Mouse (Mus musculus): ENCODE measurements around the gene Chia1. TPM values are rescaled to one million over a fixed set of nuclear protein-coding genes. Genes with fewer than 3 reads are reported as not detected.
"Not testable (repeated sequence)": the region's sequence is repeated elsewhere in the genome, so short reads cannot be mapped to it uniquely, and the experiment has no call there.

Chia1 gene
- 0.36 and 0.55 TPM in 2 replicates for polyA plus RNA-seq (2016; fragmentation: Nextera tagmentation; extraction: Ambion mirVana)

DNA sequence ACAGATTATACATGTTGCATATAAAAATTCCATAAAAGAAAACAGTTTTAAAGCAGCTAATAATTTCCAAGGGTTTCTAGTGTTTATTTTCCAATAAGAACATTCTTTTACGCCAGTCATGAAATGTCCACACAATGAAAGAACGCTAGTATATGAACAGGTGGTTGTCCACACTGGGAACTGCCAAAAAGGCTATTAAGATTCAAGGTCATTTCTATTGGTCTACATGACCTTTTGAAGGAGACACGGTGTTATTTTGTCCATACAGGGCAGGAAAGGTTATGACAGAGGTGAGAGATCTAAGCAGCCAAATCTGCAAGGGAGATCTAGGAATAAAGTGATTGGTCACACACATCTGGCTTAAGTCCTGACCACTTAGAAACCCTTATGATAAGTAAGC lies at the start of gene Chia1:
Chia1 (plus strand) TSS at position 301 of the 400 bp plus-strand sequence.
- Histone ChIP-seq H3K4me2 (replicated peaks) (no peak within 1 kb of the TSS), H3K27ac (no peak within 1 kb of the TSS), H3K4me3 (no peak within 1 kb of the TSS), H3K9ac (no peak within 1 kb of the TSS), H3K27me3 (no peaks in the 10 kb centered on the region), H3K36me3 (no peaks in the 10 kb centered on the region), H3K4me1 (no peaks in the 10 kb centered on the region), H3K9me3 (replicated peaks) (no peaks in the 10 kb centered on the region)
- ATAC-seq (ENCODE audit: low FRiP score) = no peak
- 82% methylated on average over 3 of the region's 3 CpGs for WGBS

DNA sequence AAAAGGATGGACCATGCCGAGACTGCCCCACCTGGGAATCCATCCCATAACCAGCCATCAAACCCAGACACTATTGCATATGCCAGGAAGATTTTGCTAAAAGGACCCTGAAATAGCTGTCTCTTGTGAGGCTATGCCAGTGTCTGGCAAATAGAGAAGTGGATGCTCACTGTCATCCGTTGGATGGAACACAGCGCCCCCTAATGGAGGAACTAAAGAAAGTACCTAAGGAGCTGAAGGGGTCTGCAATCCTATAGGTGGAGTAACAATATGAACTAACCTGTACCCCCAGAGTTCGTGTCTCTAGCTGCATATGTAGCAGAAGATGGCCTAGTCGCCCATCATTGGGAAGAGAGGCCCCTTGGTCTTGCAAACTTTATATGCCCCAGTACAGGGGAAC lies 45.3 kb upstream of the Chia1 start:
- H3K4me2 ChIP-seq (replicated peaks); H3K27me3 ChIP-seq; ATAC-seq (ENCODE audit: low FRiP score); H3K9ac ChIP-seq; H3K4me1 ChIP-seq; H3K27ac ChIP-seq; H3K9me3 ChIP-seq (replicated peaks); H3K4me3 ChIP-seq; H3K36me3 ChIP-seq: not testable (repeated sequence)
- WGBS = 41% methylated on average over 5 of the region's 5 CpGs

DNA sequence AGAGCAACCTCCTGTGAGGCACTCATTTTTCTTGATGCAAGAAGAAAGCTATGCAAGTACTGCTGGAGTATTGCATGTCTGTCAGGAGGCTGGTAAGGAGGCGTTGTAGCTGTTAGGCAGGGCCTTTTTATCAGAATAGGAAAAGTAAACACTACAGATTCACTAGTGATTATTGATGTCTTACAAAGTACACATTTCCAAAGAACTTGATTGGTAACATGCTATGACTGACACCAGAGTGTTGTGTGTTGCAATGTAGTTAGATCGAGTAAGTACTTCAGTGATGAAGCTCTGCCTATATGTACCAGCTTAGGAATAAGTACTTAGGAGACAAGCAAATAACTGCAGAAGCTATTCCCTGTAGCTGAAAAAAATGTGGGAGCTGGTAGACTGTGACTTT lies 42.0 kb upstream of the Chia1 start:
- Histone ChIP-seq H3K4me3 (no peak overlapping the region), H3K9ac (no peak overlapping the region), H3K27ac (no peak overlapping the region), H3K36me3 (no peaks in the 10 kb centered on the region), H3K9me3 (replicated peaks) (no peaks in the 10 kb centered on the region), H3K4me1 (no peaks in the 10 kb centered on the region), H3K4me2 (replicated peaks) (no peak overlapping the region), H3K27me3 (no peaks in the 10 kb centered on the region)
- 91% methylated on average over 2 of the region's 2 CpGs for WGBS
- no peak for ATAC-seq (ENCODE audit: low FRiP score)

DNA sequence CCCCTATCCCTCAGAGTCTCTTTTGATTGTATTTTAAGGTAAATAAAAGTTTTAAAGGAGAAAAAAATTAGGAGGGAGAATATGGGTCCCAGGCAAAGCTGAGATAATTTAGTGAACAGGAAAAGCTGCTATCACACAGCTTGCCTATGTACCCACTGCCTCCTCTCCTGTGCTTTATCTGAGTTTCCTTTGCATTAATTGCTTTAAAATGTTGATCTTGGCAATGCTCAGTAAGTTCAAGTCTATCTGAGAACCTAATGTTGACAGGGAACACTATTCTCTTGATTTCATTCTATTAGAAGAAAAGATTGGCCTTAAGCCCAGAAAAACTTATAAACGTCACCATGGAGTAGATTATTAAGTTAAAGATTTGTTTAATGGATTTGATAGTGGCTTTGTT lies 38.2 kb upstream of the Chia1 start:
- Histone ChIP-seq H3K27ac (no peak overlapping the region), H3K4me2 (replicated peaks) (no peak overlapping the region), H3K36me3 (no peaks in the 10 kb centered on the region), H3K9ac (no peak overlapping the region), H3K4me1 (no peaks in the 10 kb centered on the region), H3K4me3 (no peak overlapping the region), H3K9me3 (replicated peaks) (no peaks in the 10 kb centered on the region), H3K27me3 (no peaks in the 10 kb centered on the region)
- 74% methylated on average over 1 of the region's 1 CpGs for WGBS
- no peak for ATAC-seq (ENCODE audit: low FRiP score)

DNA sequence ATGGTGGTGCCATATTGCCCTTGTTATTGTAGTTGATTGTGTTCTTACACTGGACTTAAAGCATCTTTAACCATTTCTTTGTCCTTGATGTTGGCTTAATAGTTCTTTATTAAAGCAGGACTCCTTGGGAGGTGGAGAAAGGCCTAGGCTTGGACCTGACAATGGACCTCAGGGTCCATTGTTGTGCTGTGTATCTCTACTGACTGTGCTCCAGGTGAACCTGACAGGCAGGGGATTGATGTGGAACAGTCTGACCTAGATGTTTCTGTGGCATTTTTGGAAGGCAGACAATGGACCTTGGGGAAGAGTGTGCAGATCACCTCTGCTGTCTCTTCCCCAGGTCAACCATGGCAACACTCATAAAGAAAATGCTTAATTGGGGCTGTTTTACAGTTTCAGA lies 14.0 kb downstream of the Chia1 start:
- H3K36me3 ChIP-seq = no peaks in the 10 kb centered on the region
- no peak overlapping the region for H3K4me2 ChIP-seq (replicated peaks)
- no peaks in the 10 kb centered on the region for H3K4me1 ChIP-seq
- no peak overlapping the region for H3K27ac ChIP-seq
- peaks cover 12% of the 10 kb centered on the region; the same call in 1 of the 2 replicates for H3K9me3 ChIP-seq (replicated peaks)
- no peak for ATAC-seq (ENCODE audit: low FRiP score)
- H3K9ac ChIP-seq = no peak overlapping the region
- no peak overlapping the region for H3K4me3 ChIP-seq
- H3K27me3 ChIP-seq = no peaks in the 10 kb centered on the region

DNA sequence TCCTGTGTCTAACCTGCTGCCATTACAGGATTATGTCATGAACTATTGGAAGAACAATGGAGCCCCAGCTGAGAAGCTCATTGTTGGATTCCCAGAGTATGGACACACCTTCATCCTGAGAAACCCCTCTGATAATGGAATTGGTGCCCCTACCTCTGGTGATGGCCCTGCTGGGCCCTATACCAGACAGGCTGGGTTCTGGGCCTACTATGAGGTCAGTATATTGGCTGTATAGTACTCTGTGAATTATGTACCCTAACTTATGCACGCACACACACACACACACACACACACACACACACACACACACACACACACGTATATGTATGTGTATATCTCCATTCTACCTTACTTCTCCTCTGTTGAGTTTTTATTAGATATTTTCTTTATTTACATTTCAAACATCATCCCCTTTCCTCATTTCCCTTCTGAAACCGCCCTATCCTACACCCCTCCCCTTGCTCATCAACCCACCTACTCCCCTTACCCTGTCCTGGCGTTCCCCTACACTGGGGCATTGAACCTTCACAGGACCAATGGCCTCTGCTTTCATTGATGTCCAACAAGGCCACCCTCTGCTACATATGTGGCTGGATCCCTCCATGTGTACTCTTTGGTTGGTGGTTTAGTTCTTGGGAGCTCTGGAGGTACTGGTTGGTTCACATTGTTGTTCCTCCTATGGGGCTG lies 15.9 kb downstream of the Chia1 start:
- ATAC-seq (ENCODE audit: low FRiP score) = peak; percentile 53

DNA sequence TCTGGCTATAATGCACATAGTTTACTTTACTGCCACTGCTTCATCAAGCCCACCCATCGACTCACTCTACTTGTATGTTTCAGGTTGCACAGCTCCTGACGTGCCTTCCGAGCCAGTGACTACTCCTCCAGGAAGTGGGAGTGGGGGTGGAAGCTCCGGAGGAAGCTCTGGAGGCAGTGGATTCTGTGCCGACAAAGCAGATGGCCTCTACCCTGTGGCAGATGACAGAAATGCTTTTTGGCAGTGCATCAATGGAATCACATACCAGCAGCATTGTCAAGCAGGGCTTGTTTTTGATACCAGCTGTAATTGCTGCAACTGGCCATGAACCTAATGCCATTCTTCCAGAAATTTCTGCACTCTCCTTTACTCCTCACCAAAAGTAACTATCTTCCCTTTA lies 18.7 kb downstream of the Chia1 start:
- H3K27ac ChIP-seq = no peak overlapping the region
- H3K4me2 ChIP-seq (replicated peaks) = no peak overlapping the region
- no peak overlapping the region for H3K9ac ChIP-seq
- H3K9me3 ChIP-seq (replicated peaks) = 0 out of 2 replicates have a peak, but pooled peaks cover 4% of the 10 kb centered on the region
- 85% methylated on average over 5 of the region's 5 CpGs for WGBS
- no peaks in the 10 kb centered on the region for H3K4me1 ChIP-seq
- no peak for ATAC-seq (ENCODE audit: low FRiP score)
- no peaks in the 10 kb centered on the region for H3K36me3 ChIP-seq
- no peak overlapping the region for H3K4me3 ChIP-seq
- no peaks in the 10 kb centered on the region for H3K27me3 ChIP-seq

More for the DNA sequence above, 15.9 kb downstream of the Chia1 start:
- Histone ChIP-seq H3K36me3 (no peaks in the 10 kb centered on the region), H3K27me3 (no peaks in the 10 kb centered on the region), H3K4me3 (no peak overlapping the region), H3K9ac (no peak overlapping the region), H3K27ac (no peak overlapping the region), H3K9me3 (replicated peaks) (peaks cover 10% of the 10 kb centered on the region; the same call in 1 of the 2 replicates), H3K4me2 (replicated peaks) (no peak overlapping the region), H3K4me1 (no peaks in the 10 kb centered on the region)
- WGBS = 83% methylated on average over 4 of the region's 4 CpGs

DNA sequence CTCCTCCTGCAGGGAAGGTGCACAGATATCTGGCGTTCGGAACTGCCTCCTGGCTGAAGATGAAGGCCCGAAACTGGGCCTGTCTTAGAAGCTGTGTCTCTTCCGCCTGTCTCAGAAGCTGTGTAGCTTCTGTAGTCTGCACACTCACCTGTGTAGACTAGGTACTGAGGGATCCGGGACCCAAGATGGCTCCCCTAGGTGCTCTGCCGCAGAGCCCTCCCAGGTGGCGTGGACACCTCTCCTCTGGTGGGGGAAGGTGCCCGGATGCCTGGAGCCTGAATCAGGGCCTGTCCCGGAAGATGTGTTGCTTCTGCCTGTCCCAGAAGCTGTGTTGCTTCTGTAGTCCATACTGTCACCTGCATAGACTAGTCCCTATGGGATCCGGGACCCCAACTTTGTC lies 31.1 kb downstream of the Chia1 start:
- Histone ChIP-seq H3K9ac (no peak overlapping the region), H3K4me2 (replicated peaks) (no peak overlapping the region), H3K27ac (no peak overlapping the region), H3K27me3 (no peaks in the 10 kb centered on the region), H3K9me3 (replicated peaks) (peaks cover 13% of the 10 kb centered on the region), H3K4me1 (no peaks in the 10 kb centered on the region), H3K4me3 (no peak overlapping the region), H3K36me3 (no peaks in the 10 kb centered on the region)
- WGBS = 91% methylated on average over 10 of the region's 10 CpGs
- ATAC-seq (ENCODE audit: low FRiP score) = no peak

DNA sequence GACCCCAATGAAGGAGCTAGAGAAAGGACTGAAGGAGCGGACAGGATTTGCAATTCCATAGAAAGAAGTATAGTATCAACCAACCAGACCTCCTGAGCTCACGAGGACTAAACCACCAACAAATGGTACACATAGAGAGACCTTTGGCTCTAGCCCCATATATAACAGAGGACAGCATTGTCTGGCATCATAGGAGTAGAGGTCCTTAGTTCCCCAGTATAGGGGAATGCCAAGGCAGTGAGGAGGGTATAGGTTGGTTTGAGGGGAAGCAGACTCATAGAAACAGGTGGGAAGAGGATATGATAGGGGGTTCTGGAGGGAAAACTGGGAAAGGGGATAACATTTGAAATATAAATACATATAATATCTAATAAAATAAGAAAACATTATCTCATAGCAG lies 41.4 kb downstream of the Chia1 start:
- Histone ChIP-seq H3K27me3 (no peaks in the 10 kb centered on the region), H3K4me2 (replicated peaks) (no peak overlapping the region), H3K9ac (no peak overlapping the region), H3K4me3 (no peak overlapping the region), H3K27ac (no peak overlapping the region), H3K4me1 (no peaks in the 10 kb centered on the region), H3K9me3 (replicated peaks) (peaks cover 2% of the 10 kb centered on the region; the same call in 1 of the 2 replicates), H3K36me3 (no peaks in the 10 kb centered on the region)
- WGBS = 87% methylated on average over 2 of the region's 2 CpGs
- no peak for ATAC-seq (ENCODE audit: low FRiP score)

DNA sequence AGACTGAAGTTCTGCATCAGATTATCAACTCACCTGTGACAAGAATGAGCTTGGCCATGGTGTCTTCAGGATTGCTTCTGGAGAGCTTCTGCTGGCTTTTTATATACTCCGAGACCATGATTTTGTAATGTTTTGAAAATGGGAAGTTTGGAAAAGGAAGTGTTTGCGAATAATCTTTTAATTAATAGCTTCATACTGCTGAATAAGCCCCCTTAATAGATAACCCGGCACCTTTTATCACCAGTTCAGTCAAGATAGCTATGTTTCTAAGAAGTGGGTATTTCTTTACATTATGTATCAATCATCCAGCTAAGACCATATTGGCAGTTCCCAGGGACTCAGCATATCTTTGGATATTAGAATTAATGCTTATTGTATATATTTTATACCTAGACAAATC lies 54.4 kb downstream of the Chia1 start, which contains the start of gene Chil3:
Chil3 (minus strand) TSS at position 101 of the 400 bp plus-strand sequence.
- WGBS = 86% methylated on average over 3 of the region's 3 CpGs
- no peaks in the 10 kb centered on the region for H3K27me3 ChIP-seq

DNA sequence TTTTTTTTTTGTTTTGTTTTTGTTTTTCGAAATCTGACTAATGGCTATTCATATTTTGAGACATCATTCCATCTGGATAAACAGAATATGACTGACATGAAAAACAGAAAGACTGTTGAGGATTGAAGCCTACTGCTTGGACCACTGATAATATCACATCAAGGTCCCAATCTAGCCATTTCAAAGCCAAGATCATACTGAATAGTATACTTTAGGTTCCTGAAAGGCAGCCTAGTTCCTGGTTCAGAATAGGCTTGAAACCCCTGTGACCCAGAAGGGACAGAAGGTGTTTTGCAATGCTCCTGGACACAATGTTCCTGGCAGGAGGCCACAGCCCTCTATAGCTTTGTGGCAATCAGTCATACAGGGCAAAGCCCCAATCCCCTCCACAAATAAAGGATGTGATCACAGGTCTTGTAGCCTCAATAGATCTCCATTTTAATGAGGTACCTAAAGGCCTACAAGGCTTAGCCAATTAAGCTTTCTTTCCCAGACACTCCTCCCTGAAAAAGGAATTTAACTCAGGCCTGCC lies 57.6 kb downstream of the Chia1 start:
- Histone ChIP-seq H3K27ac (no peak overlapping the region), H3K9ac (no peak overlapping the region), H3K4me3 (no peak overlapping the region), H3K4me1 (no peaks in the 10 kb centered on the region), H3K27me3 (no peaks in the 10 kb centered on the region), H3K4me2 (replicated peaks) (no peak overlapping the region), H3K9me3 (replicated peaks) (0 out of 2 replicates have a peak, but pooled peaks cover 4% of the 10 kb centered on the region), H3K36me3 (no peaks in the 10 kb centered on the region)
- WGBS = 67% methylated on average over 1 of the region's 1 CpGs
- 0 out of 2 replicates have a peak, but pooled peaks have one; percentile 38 for ATAC-seq (ENCODE audit: low FRiP score)

More for the DNA sequence above, 54.4 kb downstream of the Chia1 start, which contains the start of gene Chil3:
- H3K4me3 ChIP-seq = no peak within 1 kb of the TSS
- 0 out of 2 replicates have a peak, but pooled peaks cover 4% of the 10 kb centered on the region for H3K9me3 ChIP-seq (replicated peaks)
- H3K27ac ChIP-seq = no peak within 1 kb of the TSS
- no peak within 1 kb of the TSS for H3K4me2 ChIP-seq (replicated peaks)
- ATAC-seq (ENCODE audit: low FRiP score) = no peak
- H3K36me3 ChIP-seq = no peaks in the 10 kb centered on the region
- H3K9ac ChIP-seq = no peak within 1 kb of the TSS
- H3K4me1 ChIP-seq = no peaks in the 10 kb centered on the region

DNA sequence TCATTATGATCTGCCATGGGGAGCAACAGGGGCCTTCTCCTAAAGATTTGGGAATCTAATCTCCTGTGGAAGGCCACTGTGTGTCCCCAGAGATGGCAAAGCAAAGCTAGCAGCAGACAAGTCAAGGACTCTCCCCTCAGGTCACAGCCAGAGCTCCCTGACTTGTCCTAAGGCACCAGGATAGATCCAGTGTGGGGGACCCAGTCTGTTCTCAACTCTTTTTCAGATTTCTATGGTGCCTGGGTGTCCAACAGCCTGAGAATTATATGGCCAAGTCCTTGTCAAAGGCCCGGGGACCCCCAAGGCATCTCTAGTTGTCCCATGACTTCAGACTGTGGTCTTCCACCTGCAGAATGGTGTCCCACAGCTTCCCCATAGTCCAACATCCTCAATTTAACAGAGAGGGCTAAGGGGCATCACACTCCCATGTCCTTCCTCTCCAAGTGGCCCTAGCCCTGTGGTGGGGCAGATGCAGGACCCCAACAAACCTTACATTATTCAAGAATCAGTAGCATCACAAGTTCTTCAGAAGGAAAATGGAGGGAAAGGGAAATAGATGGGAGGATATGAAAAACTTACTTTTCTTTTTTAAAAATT lies 58.2 kb downstream of the Chia1 start:
- Histone ChIP-seq H3K27me3 (no peaks in the 10 kb centered on the region), H3K36me3 (no peaks in the 10 kb centered on the region), H3K4me2 (replicated peaks) (no peak overlapping the region), H3K4me1 (no peaks in the 10 kb centered on the region), H3K27ac (no peak overlapping the region), H3K4me3 (no peak overlapping the region), H3K9ac (no peak overlapping the region), H3K9me3 (replicated peaks) (0 out of 2 replicates have a peak, but pooled peaks cover 4% of the 10 kb centered on the region)
- 77% methylated on average over 1 of the region's 1 CpGs for WGBS
- ATAC-seq (ENCODE audit: low FRiP score) = peak; percentile 54
